Mouse (Mus musculus): ENCODE measurements around the gene Smad5.

Smad5 gene

GRCm38 (mm10) chr13:56701924-56702323 lies 886 bp upstream of the Smad5 start:
- DNase-seq (ENCODE audit: low spot score in 2 of 2) = no peak

GRCm38 (mm10) chr13:56703222-56703870 lies 536 bp downstream of the Smad5 start:
- peak; percentile 23 to 28 for DNase-seq (ENCODE audit: low spot score in 2 of 2)

- no peak for DNase-seq (ENCODE audit: low spot score in 2 of 2)
Measured at GRCm38 (mm10) chr13:56703871-56704321, 1.1 kb downstream of the Smad5 start.

GRCm38 (mm10) chr13:56704596-56704995 lies 1.8 kb downstream of the Smad5 start:
- no peak for DNase-seq (ENCODE audit: low spot score in 2 of 2)

- no peak for DNase-seq (ENCODE audit: low spot score in 2 of 2)
Measured at GRCm38 (mm10) chr13:56707111-56707510, 4.3 kb downstream of the Smad5 start.

- DNase-seq (ENCODE audit: low spot score in 2 of 2) = no peak
Measured at GRCm38 (mm10) chr13:56707606-56708005, 4.8 kb downstream of the Smad5 start.

GRCm38 (mm10) chr13:56710620-56711019 lies 7.8 kb downstream of the Smad5 start:
- no peak for DNase-seq (ENCODE audit: low spot score in 2 of 2)

- DNase-seq (ENCODE audit: low spot score in 2 of 2) = no peak
Measured at GRCm38 (mm10) chr13:56712221-56712620, 9.4 kb downstream of the Smad5 start.

GRCm38 (mm10) chr13:56726551-56726950 lies 23.7 kb downstream of the Smad5 start:
- DNase-seq (ENCODE audit: low spot score in 2 of 2) = no peak

GRCm38 (mm10) chr13:56729046-56729445 lies 26.2 kb downstream of the Smad5 start:
- DNase-seq (ENCODE audit: low spot score in 2 of 2) = no peak

- DNase-seq (ENCODE audit: low spot score in 2 of 2) = no peak
Measured at GRCm38 (mm10) chr13:56734617-56735016, 31.8 kb downstream of the Smad5 start.

- DNase-seq (ENCODE audit: low spot score in 2 of 2) = no peak
Measured at GRCm38 (mm10) chr13:56735212-56735875, 32.5 kb downstream of the Smad5 start.

GRCm38 (mm10) chr13:56739556-56739955 lies 36.7 kb downstream of the Smad5 start:
- DNase-seq (ENCODE audit: low spot score in 2 of 2) = no peak

GRCm38 (mm10) chr13:56740496-56740895 lies 37.7 kb downstream of the Smad5 start:
- no peak for DNase-seq (ENCODE audit: low spot score in 2 of 2)

- DNase-seq (ENCODE audit: low spot score in 2 of 2) = no peak
Measured at GRCm38 (mm10) chr13:56741691-56742090, 38.9 kb downstream of the Smad5 start.

- DNase-seq (ENCODE audit: low spot score in 2 of 2) = no peak
Measured at GRCm38 (mm10) chr13:56742325-56742901, 39.6 kb downstream of the Smad5 start.

- DNase-seq (ENCODE audit: low spot score in 2 of 2) = no peak
Measured at GRCm38 (mm10) chr13:56746739-56747532, 44.1 kb downstream of the Smad5 start.

GRCm38 (mm10) chr13:56747554-56747953 lies 44.7 kb downstream of the Smad5 start:
- no peak for DNase-seq (ENCODE audit: low spot score in 2 of 2)

- DNase-seq (ENCODE audit: low spot score in 2 of 2) = no peak
Measured at GRCm38 (mm10) chr13:56749377-56749776, 46.6 kb downstream of the Smad5 start.

- no peak for DNase-seq (ENCODE audit: low spot score in 2 of 2)
Measured at GRCm38 (mm10) chr13:56751774-56752173, 49.0 kb downstream of the Smad5 start.

- no peak for DNase-seq (ENCODE audit: low spot score in 2 of 2)
Measured at GRCm38 (mm10) chr13:56752474-56753191, 49.8 kb downstream of the Smad5 start.

Measured in frontal cortex, postnatal 25 days (tissue).